Mouse (Mus musculus) layer of hippocampus, adult 11-12 months (tissue): Measurements from ENCODE around the gene Tcp11x2.
A peak's percentile ranks its signal among the peaks of the same experiment; 100 is the strongest.

Source experiments
- DNase-seq: peaks from one replicate; pipeline ENCODE4 v3.0.0; 2022; ENCODE audit warnings: low spot score

Gene Tcp11x2

DNA sequence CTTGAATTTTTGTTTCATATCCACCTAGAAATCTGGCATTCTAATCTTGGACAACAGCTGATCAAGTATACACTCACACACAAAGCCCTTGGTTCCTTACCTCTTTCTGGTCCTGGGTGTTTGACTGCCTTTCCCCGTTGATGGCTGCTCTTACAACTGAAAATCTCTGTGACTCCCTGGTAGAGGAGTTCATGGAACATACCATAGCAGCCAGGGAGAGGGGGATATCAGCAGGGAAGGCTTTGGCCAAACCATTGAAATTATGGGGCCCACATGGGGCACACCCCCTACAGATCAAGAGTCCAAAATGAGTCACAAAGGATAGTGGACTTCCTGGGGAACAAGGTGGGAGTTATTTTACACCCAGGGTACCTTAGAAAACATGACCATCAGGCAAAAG, at the start of gene Tcp11x2:
Gene Tcp11x2, minus strand, starts transcription at position 158 of the 400 bp plus-strand sequence.
- no peak for DNase-seq

DNA sequence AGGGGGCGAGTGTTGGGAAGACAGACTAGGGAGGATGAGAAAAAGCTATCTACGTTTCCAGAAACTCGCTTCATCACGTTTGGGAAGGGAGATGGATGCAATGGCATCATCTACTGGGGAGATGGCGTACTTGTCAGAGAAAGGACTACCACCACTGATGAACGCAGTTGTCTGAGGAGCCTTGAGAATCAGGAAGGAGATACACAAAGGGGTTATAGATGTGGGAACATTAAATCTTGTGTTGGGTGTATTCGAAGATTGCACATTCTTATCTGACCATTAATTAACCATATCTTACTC, 49.4 kb upstream of the Tcp11x2 start:
- DNase-seq = no peak

DNA sequence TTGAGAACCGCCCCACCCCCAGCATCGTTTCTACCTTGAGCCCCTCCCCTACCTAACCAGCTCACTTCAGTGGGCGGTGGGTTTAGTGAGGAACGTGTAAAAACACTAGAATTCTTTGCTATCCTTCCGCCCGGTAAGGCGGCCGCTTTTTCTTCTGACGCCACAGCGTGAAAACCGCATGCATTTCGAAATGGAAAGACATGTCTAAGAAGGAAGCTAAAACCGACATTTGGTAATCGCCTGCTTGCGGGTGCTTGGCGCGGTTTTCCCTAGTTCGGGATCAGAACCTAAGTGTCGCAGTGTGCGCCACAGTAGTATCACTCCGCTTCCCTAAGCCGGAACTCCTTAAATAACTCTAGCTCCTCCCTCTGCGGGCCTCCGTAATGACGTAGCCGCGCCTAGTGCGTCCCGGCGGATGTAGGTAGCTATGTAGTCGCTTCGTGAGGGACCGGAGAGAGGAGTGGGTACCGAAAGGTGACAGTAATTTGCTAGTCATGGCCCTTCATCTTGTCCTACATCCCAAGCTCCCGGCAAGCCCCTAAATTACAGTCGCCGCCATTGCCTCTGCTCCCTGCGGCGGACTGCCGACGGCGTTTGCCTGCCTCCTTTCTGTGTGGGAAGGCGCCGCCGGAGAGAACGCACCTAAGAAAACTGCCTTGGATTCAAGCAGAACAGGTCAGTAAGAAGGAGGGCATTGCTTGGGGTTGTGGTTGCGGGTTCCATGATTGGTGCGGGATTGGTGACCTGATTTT, 48.9 kb upstream of the Tcp11x2 start, which contains the start of the genes Armcx5 and Gprasp1:
Gene Armcx5, plus strand, starts transcription at position 430 of the 752 bp plus-strand sequence.
Gene Gprasp1, plus strand, starts transcription at position 430 of the 752 bp plus-strand sequence.
- DNase-seq = peak; percentile 89

DNA sequence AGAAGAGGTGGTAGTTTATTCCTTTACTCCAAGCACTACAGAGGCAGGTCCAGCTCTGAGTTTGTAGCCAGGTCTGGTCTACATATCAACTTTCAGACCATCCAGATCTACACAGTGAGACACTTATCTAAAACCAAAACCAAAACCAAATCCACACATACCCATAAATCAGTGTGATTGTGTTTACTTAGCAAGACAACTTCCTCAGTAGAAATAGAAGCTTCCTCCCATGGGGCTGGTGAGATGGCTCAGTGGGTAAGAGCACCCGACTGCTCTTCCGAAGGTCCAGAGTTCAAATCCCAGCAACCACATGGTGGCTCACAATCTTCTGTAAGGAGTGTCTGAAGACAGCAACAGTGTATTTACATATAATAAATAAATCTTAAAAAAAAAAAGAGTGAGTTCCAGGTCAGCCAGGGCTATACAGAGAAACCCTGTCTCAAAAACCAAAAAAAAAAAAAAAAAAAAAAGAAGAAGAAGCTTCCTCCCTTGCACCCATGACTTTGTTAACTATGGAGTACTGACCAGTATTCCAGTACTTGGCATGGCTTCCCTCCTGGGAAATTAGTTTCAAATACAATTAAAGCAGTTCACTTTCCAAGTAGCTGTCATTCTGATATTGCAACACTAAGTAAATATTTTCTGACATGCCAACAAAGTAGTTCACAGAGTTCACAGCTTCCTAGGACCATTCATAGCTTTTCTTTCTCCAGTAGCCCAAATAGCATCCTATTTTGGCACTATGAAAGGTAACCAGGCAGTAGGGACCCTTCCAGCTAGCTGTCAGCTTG, 45.3 kb upstream of the Tcp11x2 start:
- DNase-seq = no peak

DNA sequence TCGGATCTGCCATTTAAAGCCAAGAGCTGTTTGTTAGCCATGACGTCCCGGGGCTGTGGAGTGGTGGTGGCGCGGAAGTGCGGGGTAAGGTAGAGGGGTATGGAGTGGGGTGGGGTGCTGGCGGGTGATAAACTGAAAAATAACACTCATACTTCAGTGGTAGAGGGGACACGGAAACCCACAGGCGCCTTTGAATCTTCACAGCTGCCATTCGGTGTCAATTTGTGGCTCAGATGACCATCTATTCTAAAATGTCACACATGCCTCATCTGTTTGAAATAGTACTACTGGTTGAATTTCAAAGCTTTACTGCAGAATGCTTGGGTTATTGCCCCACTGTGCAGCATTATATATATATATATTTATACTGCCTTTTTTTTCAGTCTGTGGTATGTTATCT, 31.6 kb upstream of the Tcp11x2 start, which contains the start of gene Tmsb15a:
Gene Tmsb15a, minus strand, starts transcription at position 101 of the 400 bp plus-strand sequence.
- no peak for DNase-seq

DNA sequence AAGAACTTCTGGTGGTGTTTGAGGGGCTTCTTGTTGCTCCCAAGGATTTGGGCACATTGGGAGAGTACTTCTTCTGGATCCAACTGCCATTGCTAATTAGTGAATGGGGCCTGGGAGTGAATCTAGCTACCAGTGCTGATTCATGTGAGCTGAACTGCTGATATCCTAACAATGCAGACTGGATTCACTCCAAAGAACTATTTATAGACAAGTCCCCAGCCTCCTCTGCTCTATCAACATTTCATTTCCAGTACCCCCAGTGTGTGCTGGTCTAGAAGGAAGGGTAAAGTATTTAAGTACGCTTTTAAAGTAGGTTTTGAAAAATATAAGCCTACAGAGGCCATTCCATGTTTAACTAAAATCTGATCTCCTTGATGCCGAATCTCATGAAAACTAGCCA, 19.3 kb upstream of the Tcp11x2 start:
- DNase-seq = no peak

DNA sequence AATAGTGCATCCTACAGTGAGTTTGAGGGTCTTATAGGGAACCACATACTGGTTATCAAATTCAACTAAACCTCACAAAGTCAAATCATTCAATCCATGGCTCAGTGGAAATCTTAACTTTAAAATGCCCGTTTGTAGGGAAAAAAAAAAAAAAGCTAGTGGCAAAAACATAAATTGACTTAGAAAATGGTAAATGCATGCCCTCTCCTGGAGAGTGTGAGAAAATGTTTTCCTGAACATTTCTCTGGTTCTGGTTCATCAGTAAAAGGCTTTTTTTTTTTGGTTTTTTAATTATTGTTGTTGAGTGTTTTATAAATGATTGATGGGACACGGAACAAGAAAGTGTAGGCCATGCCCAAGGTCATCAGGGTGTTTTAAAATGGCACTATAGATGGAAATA, 10.8 kb upstream of the Tcp11x2 start:
- no peak for DNase-seq

DNA sequence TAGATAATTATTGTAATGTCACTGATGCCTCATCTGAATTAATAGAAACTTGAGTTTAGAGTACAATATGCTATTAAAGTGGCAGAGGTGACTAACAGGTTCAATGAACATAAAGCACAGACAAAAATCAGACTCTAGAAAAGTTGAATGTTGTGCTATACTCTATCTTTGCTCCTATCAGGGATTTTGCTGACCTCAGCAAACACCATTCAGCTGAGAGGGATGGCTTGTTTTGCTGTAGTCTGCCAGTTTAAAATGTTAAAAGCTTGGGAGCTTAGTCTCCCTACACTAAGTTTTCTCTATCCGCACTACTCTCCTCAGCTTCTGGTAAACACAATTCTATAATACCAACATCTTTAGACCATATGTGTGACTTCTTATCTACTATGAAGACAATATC, 9.5 kb upstream of the Tcp11x2 start:
- no peak for DNase-seq

DNA sequence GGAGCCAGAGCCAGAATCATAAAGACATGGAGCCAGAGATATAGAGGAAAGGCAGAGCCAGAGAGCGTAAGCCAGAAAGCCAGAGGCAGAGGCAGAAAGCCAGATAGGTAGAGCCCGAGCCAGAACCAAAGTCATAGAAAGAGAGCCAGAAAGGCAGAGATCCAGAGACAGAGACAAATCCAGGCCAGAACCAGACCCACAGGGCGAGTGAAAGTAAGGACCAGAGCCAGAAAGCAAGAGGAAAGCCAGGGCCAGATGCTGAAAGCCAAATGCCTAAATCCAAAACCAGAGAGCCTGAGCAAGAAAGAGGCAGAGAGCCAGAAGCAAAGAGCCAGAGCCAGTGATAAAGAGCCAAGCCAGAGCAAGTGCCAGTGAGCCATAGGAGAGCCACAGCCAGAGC, 5.8 kb downstream of the Tcp11x2 start:
- DNase-seq = no peak

DNA sequence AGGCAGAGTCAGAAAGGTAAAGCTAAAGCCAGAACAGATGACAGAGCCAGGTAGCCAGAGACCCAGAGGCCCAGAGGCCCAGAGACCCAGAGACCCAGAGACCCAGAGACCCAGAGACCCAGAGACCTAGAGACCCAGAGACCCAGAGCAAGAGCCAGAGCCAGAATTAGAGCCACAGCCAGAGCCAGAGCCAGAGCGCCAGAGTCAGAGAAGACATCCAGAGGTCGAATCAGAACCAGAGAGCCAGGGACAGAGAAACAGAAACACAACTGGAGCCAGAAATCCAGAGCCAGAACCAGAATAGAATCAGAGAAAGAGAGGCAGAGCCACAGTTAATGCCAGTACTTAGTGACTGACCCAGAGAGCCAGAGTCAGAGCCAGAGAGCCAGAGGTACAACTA, 11.7 kb downstream of the Tcp11x2 start:
- no peak for DNase-seq

DNA sequence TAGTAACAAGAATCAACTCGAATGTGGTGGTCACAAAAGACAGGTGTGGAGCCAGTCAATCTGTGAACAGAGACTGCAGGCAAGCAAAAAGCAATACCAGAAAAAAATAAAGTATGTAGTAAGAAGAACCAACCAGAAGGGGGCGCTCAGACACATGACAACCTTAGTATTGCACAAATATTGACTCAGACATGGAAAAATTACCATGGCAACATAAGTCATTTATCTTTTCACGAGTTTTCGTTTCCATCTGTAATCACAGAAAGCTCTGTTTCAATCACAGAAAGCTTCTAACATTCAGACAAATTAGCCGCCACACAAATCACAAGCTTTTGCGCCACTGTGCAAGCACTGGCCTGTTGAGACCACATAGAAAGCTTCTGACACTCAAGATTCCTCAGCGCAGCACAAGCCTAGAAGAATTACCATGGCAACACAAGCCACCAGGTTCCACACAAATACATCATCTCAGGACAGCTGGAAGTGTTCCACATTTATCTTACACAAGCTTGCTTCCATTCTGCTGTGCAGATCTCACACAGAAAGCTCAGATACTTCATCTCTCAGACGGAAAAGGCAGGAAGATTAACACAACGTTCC, 41.3 kb downstream of the Tcp11x2 start:
- peak; percentile 46 for DNase-seq

DNA sequence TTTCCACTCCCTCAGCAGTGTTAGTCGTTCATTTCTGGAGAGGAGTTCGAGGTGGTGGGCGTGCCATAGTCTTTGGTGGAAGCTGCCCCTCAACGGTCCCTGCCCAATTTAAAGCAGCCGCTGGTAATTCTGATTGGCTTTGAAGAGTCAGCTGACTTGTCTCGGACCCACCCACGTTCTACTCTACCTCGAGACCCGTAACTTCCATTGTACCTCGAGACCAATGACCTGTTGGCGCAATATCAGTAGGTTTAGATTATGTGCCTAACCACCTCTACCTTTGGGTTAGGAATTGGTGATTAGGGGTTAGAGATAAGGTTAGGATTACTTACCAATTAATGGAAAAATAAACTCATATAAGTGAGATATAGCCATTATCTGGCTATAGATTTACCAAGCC, 66.0 kb downstream of the Tcp11x2 start, which contains the start of gene Prame:
Gene Prame, minus strand, starts transcription at position 101 of the 400 bp plus-strand sequence.
- no peak for DNase-seq
